Mouse (Mus musculus) ovary, adult 2 months (tissue): ENCODE data around the gene Lurap1l. TPM values are rescaled to one million over a fixed set of nuclear protein-coding genes. Genes with fewer than 3 reads are reported as not detected.

Experiments
- polyA plus RNA-seq: library from polyadenylated mRNA; depleted of rRNA; stranded (reverse); fragments of >200 nt; gene quantifications from 2 replicates; pipeline ENCODE4 v1.2.3, GENCODE M21; 2012; rRNA removed

The Lurap1l gene
- polyA plus RNA-seq, result 5.7 and 5.9 TPM in 2 replicates

DNA sequence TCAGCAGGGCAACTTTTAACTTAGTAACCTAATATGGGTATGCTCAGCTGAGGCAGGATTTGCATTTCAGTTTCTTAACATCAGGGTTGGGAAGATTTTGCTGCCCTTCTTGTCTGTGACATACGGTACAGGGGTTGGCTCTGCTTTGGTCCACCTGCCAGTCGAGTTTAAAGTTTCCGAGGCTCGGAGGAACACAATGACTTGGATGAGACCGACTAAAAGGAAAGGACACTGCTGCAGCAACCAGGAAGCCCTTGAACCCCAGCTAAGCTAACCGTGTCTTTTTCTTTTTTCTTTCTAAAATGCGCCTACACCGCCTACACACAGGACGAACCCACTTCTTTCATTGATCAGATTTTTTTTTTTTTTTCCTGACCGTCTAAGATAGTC is at the start of gene Lurap1l:
Lurap1l (plus strand) TSS at position 166 of the 390 bp plus-strand sequence.

Other genes with a start within 250 kb of the Lurap1l start
- not detected in 2 replicates for gene Tyrp1, start 76.5 kb upstream of the Lurap1l start, polyA plus RNA-seq